14 mouse cellular contexts compared by ENCODE assay signal in genomic region chr15:97917994-97918393, GRCm38 (mm10). TPM values are rescaled to one million over a fixed set of nuclear protein-coding genes. Genes with fewer than 3 reads are reported as not detected.
A peak's percentile ranks its signal among the peaks of the same experiment; 100 is the strongest.
DNase-seq lines count a peak whose midpoint lies in the region; ATAC-seq lines count a peak whose summit lies in the region.
"Had no signal": no experiment of that assay in that cellular context is flagged by ENCODE, and none has a peak within 500 bp of the region (broad histone marks: within the 10 kb centered on the region; RNA-seq: fewer than 3 reads in every experiment).

No protein-coding gene starts in this region.

- ATAC-seq in granulocyte monocyte progenitor cell, adult 5-6 weeks (replicated peaks; ENCODE audit: poor library complexity, severe bottlenecking) = peak; percentile 74
- ATAC-seq in megakaryocyte progenitor cell, adult 5-6 weeks (replicated peaks; ENCODE audit: poor library complexity) = peak; percentile 74
- ATAC-seq in erythroid progenitor cell, adult 5-6 weeks (replicated peaks; ENCODE audit: low FRiP score, poor library complexity, severe bottlenecking) = no peak
- ATAC-seq: forebrain, embryonic 14.5 days had no signal

- DNase-seq in 416B (ENCODE audit: low read depth) (peak; percentile 39), A20 (ENCODE audit: low read depth, low spot score) (peak; percentile 52)
- DNase-seq in cerebellum, adult 8-10 months = no peak
- no peak for DNase-seq in right cerebral cortex, adult 18-20 months
- DNase-seq: adrenal gland, adult 8-10 months; adrenal gland, postnatal 36 days; cerebellum, adult 9-10 months; cerebellum, postnatal 36 days; gastrocnemius, postnatal 10 days; heart, adult 2 months had no signal

RNA-seq across cellular contexts. Expression of gene Vdr, which starts 7.6 kb away (rescaled TPM):
- 12.9 and 25.6 TPM in 2 replicates for total RNA-seq in granulocyte monocyte progenitor cell, adult 5-6 weeks (2014; fragmentation: Nextera tagmentation)
- total RNA-seq in granulocyte monocyte progenitor cell, adult 5-6 weeks (2017) = 2.3 and 2.5 TPM in 2 replicates
- total RNA-seq in megakaryocyte progenitor cell, adult 5-6 weeks (2015) = 5.3 and 7.9 TPM in 2 replicates
- 1.7 and 1.9 TPM in 2 replicates for total RNA-seq in megakaryocyte progenitor cell, adult 5-6 weeks (2017)
- 0.84 TPM in 1 of 2 replicates, not detected in the other for total RNA-seq in erythroid progenitor cell, adult 5-6 weeks (2015; ENCODE audit: low replicate concordance)
- not detected in 2 replicates for total RNA-seq in erythroid progenitor cell, adult 5-6 weeks (2017; ENCODE audit: low replicate concordance)

RNA-seq across cellular contexts. Expression of gene Tmem106c, which starts 46.0 kb away (rescaled TPM):
- total RNA-seq in granulocyte monocyte progenitor cell, adult 5-6 weeks (2014; fragmentation: Nextera tagmentation) = 48.8 and 61.7 TPM in 2 replicates
- 29.0 and 32.7 TPM in 2 replicates for total RNA-seq in granulocyte monocyte progenitor cell, adult 5-6 weeks (2017)
- 41.7 and 48.4 TPM in 2 replicates for total RNA-seq in megakaryocyte progenitor cell, adult 5-6 weeks (2015)
- 26.2 and 30.1 TPM in 2 replicates for total RNA-seq in megakaryocyte progenitor cell, adult 5-6 weeks (2017)
- 2.1 and 2.5 TPM in 2 replicates for total RNA-seq in erythroid progenitor cell, adult 5-6 weeks (2015; ENCODE audit: low replicate concordance)
- 3.9 and 4.9 TPM in 2 replicates for total RNA-seq in erythroid progenitor cell, adult 5-6 weeks (2017; ENCODE audit: low replicate concordance)

Comparison
In these comparisons a context has a peak if more than half of its experiments do, and no peak if none do; other contexts are left out.
1. DNase-seq: peak in 416B (single experiment) and A20 (single experiment); none in cerebellum, adult 8-10 months (single experiment) and right cerebral cortex, adult 18-20 months (single experiment).
2. RNA of gene Tmem106c, which starts 46.0 kb away (total RNA-seq): 29.0 to 61.7 TPM in granulocyte monocyte progenitor cell, adult 5-6 weeks and 26.2 to 48.4 TPM in megakaryocyte progenitor cell, adult 5-6 weeks; 2.1 to 4.9 TPM in erythroid progenitor cell, adult 5-6 weeks; every median in the first group is over 4 times any median in the second.